Mouse (Mus musculus): Measurements from ENCODE around the gene Ehd1.
A peak's percentile ranks its signal among the peaks of the same experiment; 100 is the strongest.
"Not testable (repeated sequence)": the region's sequence is repeated elsewhere in the genome, so short reads cannot be mapped to it uniquely, and the experiment has no call there.

The Ehd1 gene

GRCm38 (mm10) chr19:6300402-6300841 lies 23.9 kb downstream of the Ehd1 start:
- no peak for DNase-seq (ENCODE audit: low read depth)

- no peak for DNase-seq (ENCODE audit: low read depth)
Observed at GRCm38 (mm10) chr19:6302114-6302513, 25.6 kb downstream of the Ehd1 start.

- no peak for DNase-seq (ENCODE audit: low read depth)
Observed at GRCm38 (mm10) chr19:6302522-6302921, 26.0 kb downstream of the Ehd1 start.

- no peak for DNase-seq (ENCODE audit: low read depth)
Observed at GRCm38 (mm10) chr19:6303831-6304230, 27.3 kb downstream of the Ehd1 start.

GRCm38 (mm10) chr19:6304787-6305516 lies 28.4 kb downstream of the Ehd1 start:
- DNase-seq (ENCODE audit: low read depth), result peak; percentile 77

- no peak for DNase-seq (ENCODE audit: low read depth)
Observed at GRCm38 (mm10) chr19:6305517-6306115, 29.1 kb downstream of the Ehd1 start.

- DNase-seq (ENCODE audit: low read depth), result no peak
Observed at GRCm38 (mm10) chr19:6306137-6306551, 29.6 kb downstream of the Ehd1 start, which contains the start of gene Cdc42bpg. TSS of gene Cdc42bpg (plus strand) at chr19:6306456.

- DNase-seq (ENCODE audit: low read depth), result peak; percentile 30
Observed at GRCm38 (mm10) chr19:6306586-6306985, 30.1 kb downstream of the Ehd1 start.

- no peak for DNase-seq (ENCODE audit: low read depth)
Observed at GRCm38 (mm10) chr19:6307733-6308531, 31.4 kb downstream of the Ehd1 start.

- no peak for DNase-seq (ENCODE audit: low read depth)
Observed at GRCm38 (mm10) chr19:6310181-6310580, 33.7 kb downstream of the Ehd1 start.

- DNase-seq (ENCODE audit: low read depth), result not testable (repeated sequence)
Observed at GRCm38 (mm10) chr19:6311783-6312182, 35.3 kb downstream of the Ehd1 start.

GRCm38 (mm10) chr19:6313796-6314195 lies 37.3 kb downstream of the Ehd1 start:
- DNase-seq (ENCODE audit: low read depth), result no peak

- DNase-seq (ENCODE audit: low read depth), result no peak
Observed at GRCm38 (mm10) chr19:6314513-6314912, 38.0 kb downstream of the Ehd1 start.

- DNase-seq (ENCODE audit: low read depth), result no peak
Observed at GRCm38 (mm10) chr19:6315573-6315972, 39.0 kb downstream of the Ehd1 start.

GRCm38 (mm10) chr19:6318145-6318544 lies 41.6 kb downstream of the Ehd1 start:
- no peak for DNase-seq (ENCODE audit: low read depth)

- DNase-seq (ENCODE audit: low read depth), result no peak
Observed at GRCm38 (mm10) chr19:6321358-6321757, 44.8 kb downstream of the Ehd1 start.

GRCm38 (mm10) chr19:6321786-6322621 lies 45.5 kb downstream of the Ehd1 start:
- DNase-seq (ENCODE audit: low read depth), result no peak

GRCm38 (mm10) chr19:6324751-6325150 lies 48.2 kb downstream of the Ehd1 start:
- no peak for DNase-seq (ENCODE audit: low read depth)

GRCm38 (mm10) chr19:6331178-6331577 lies 54.7 kb downstream of the Ehd1 start:
- DNase-seq (ENCODE audit: low read depth), result no peak

GRCm38 (mm10) chr19:6331719-6332516 lies 55.4 kb downstream of the Ehd1 start:
- DNase-seq (ENCODE audit: low read depth), result peak; percentile 46

Data from fibroblast of lung, adult 2 months (primary cell).